Mouse (Mus musculus): ENCODE measurements around the gene Cntnap2. TPM values are rescaled to one million over a fixed set of nuclear protein-coding genes. Genes with fewer than 3 reads are reported as not detected.
A peak's percentile ranks its signal among the peaks of the same experiment; 100 is the strongest.
"Not testable (repeated sequence)": the region's sequence is repeated elsewhere in the genome, so short reads cannot be mapped to it uniquely, and the experiment has no call there.

Cntnap2 gene
- polyA plus RNA-seq, 1 experiment from 2014 or later, result 0.79 TPM

GRCm38 (mm10) chr6:47134063-47134462, 2074.9 kb downstream of the Cntnap2 start:
- not testable (repeated sequence) for H3K9me3 ChIP-seq (replicated peaks; ENCODE audit: control insufficient read depth, low read length); H3K27ac ChIP-seq (ENCODE audit: low read depth, low read length); H3K36me3 ChIP-seq (ENCODE audit: control insufficient read depth, insufficient read depth, low read length); H3K9ac ChIP-seq (ENCODE audit: low read depth, low read length); ATAC-seq (replicated peaks; ENCODE audit: insufficient number of reproducible peaks, low FRiP score, low TSS enrichment); H3K27me3 ChIP-seq (ENCODE audit: control insufficient read depth, insufficient read depth, low read length); H3K4me3 ChIP-seq (ENCODE audit: low read depth, low read length); H3K4me2 ChIP-seq; H3K4me1 ChIP-seq (ENCODE audit: control insufficient read depth, insufficient read depth, low read length)
- WGBS (ENCODE audit: insufficient replicate concordance), result no CpG with 5 or more reads among the region's 1 CpGs

- no CpG with 5 or more reads among the region's 1 CpGs for WGBS (ENCODE audit: insufficient replicate concordance)
- not testable (repeated sequence) for H3K4me3 ChIP-seq (ENCODE audit: low read depth, low read length); H3K4me1 ChIP-seq (ENCODE audit: control insufficient read depth, insufficient read depth, low read length); H3K9ac ChIP-seq (ENCODE audit: low read depth, low read length); H3K27me3 ChIP-seq (ENCODE audit: control insufficient read depth, insufficient read depth, low read length); H3K4me2 ChIP-seq; H3K36me3 ChIP-seq (ENCODE audit: control insufficient read depth, insufficient read depth, low read length); H3K27ac ChIP-seq (ENCODE audit: low read depth, low read length); ATAC-seq (replicated peaks; ENCODE audit: insufficient number of reproducible peaks, low FRiP score, low TSS enrichment); H3K9me3 ChIP-seq (replicated peaks; ENCODE audit: control insufficient read depth, low read length)
Observed at GRCm38 (mm10) chr6:47153018-47153417, 2093.9 kb downstream of the Cntnap2 start.

- not testable (repeated sequence) for ATAC-seq (replicated peaks; ENCODE audit: insufficient number of reproducible peaks, low FRiP score, low TSS enrichment); H3K27ac ChIP-seq (ENCODE audit: low read depth, low read length); H3K9ac ChIP-seq (ENCODE audit: low read depth, low read length); H3K27me3 ChIP-seq (ENCODE audit: control insufficient read depth, insufficient read depth, low read length); H3K36me3 ChIP-seq (ENCODE audit: control insufficient read depth, insufficient read depth, low read length); H3K4me3 ChIP-seq (ENCODE audit: low read depth, low read length); H3K4me1 ChIP-seq (ENCODE audit: control insufficient read depth, insufficient read depth, low read length); H3K4me2 ChIP-seq; H3K9me3 ChIP-seq (replicated peaks; ENCODE audit: control insufficient read depth, low read length)
- WGBS (ENCODE audit: insufficient replicate concordance), result 53% methylated on average over 8 of the region's 8 CpGs
Observed at GRCm38 (mm10) chr6:47174580-47175294, 2115.6 kb downstream of the Cntnap2 start.

GRCm38 (mm10) chr6:47175356-47176156, 2116.4 kb downstream of the Cntnap2 start:
- 26% methylated on average over 10 of the region's 10 CpGs for WGBS (ENCODE audit: insufficient replicate concordance)
- H3K4me2 ChIP-seq, result peak overlapping the region; percentile 38
- not testable (repeated sequence) for H3K4me3 ChIP-seq (ENCODE audit: low read depth, low read length); H3K27ac ChIP-seq (ENCODE audit: low read depth, low read length); H3K4me1 ChIP-seq (ENCODE audit: control insufficient read depth, insufficient read depth, low read length); H3K9ac ChIP-seq (ENCODE audit: low read depth, low read length); H3K9me3 ChIP-seq (replicated peaks; ENCODE audit: control insufficient read depth, low read length); H3K36me3 ChIP-seq (ENCODE audit: control insufficient read depth, insufficient read depth, low read length); ATAC-seq (replicated peaks; ENCODE audit: insufficient number of reproducible peaks, low FRiP score, low TSS enrichment); H3K27me3 ChIP-seq (ENCODE audit: control insufficient read depth, insufficient read depth, low read length)

- not testable (repeated sequence) for H3K27me3 ChIP-seq (ENCODE audit: control insufficient read depth, insufficient read depth, low read length); H3K9ac ChIP-seq (ENCODE audit: low read depth, low read length); H3K4me3 ChIP-seq (ENCODE audit: low read depth, low read length); H3K4me2 ChIP-seq; H3K27ac ChIP-seq (ENCODE audit: low read depth, low read length); H3K36me3 ChIP-seq (ENCODE audit: control insufficient read depth, insufficient read depth, low read length); H3K4me1 ChIP-seq (ENCODE audit: control insufficient read depth, insufficient read depth, low read length); H3K9me3 ChIP-seq (replicated peaks; ENCODE audit: control insufficient read depth, low read length); ATAC-seq (replicated peaks; ENCODE audit: insufficient number of reproducible peaks, low FRiP score, low TSS enrichment)
- WGBS (ENCODE audit: insufficient replicate concordance), result 58% methylated on average over 3 of the region's 3 CpGs
Observed at GRCm38 (mm10) chr6:47176157-47176555, 2117.0 kb downstream of the Cntnap2 start.

GRCm38 (mm10) chr6:47181372-47181771, 2122.2 kb downstream of the Cntnap2 start:
- H3K9ac ChIP-seq (ENCODE audit: low read depth, low read length); H3K36me3 ChIP-seq (ENCODE audit: control insufficient read depth, insufficient read depth, low read length); ATAC-seq (replicated peaks; ENCODE audit: insufficient number of reproducible peaks, low FRiP score, low TSS enrichment); H3K27ac ChIP-seq (ENCODE audit: low read depth, low read length); H3K9me3 ChIP-seq (replicated peaks; ENCODE audit: control insufficient read depth, low read length); H3K4me2 ChIP-seq; H3K4me1 ChIP-seq (ENCODE audit: control insufficient read depth, insufficient read depth, low read length); H3K27me3 ChIP-seq (ENCODE audit: control insufficient read depth, insufficient read depth, low read length); H3K4me3 ChIP-seq (ENCODE audit: low read depth, low read length): not testable (repeated sequence)
- WGBS (ENCODE audit: insufficient replicate concordance), result 69% methylated on average over 5 of the region's 5 CpGs

GRCm38 (mm10) chr6:47182252-47182651, 2123.1 kb downstream of the Cntnap2 start:
- no peaks in the 10 kb centered on the region for H3K27me3 ChIP-seq (ENCODE audit: control insufficient read depth, insufficient read depth, low read length)
- H3K4me2 ChIP-seq, result no peak overlapping the region
- no peak overlapping the region for H3K4me3 ChIP-seq (ENCODE audit: low read depth, low read length)
- 70% methylated on average over 2 of the region's 2 CpGs for WGBS (ENCODE audit: insufficient replicate concordance)
- no peaks in the 10 kb centered on the region for H3K36me3 ChIP-seq (ENCODE audit: control insufficient read depth, insufficient read depth, low read length)
- ATAC-seq (replicated peaks; ENCODE audit: insufficient number of reproducible peaks, low FRiP score, low TSS enrichment), result no peak
- no peak overlapping the region for H3K27ac ChIP-seq (ENCODE audit: low read depth, low read length)
- H3K9ac ChIP-seq (ENCODE audit: low read depth, low read length), result no peak overlapping the region
- H3K9me3 ChIP-seq (replicated peaks; ENCODE audit: control insufficient read depth, low read length), result no peaks in the 10 kb centered on the region
- H3K4me1 ChIP-seq (ENCODE audit: control insufficient read depth, insufficient read depth, low read length), result no peaks in the 10 kb centered on the region

- Histone ChIP-seq H3K4me2 (no peak overlapping the region), H3K36me3 (ENCODE audit: control insufficient read depth, insufficient read depth, low read length) (no peaks in the 10 kb centered on the region), H3K27ac (ENCODE audit: low read depth, low read length) (no peak overlapping the region), H3K4me1 (ENCODE audit: control insufficient read depth, insufficient read depth, low read length) (no peaks in the 10 kb centered on the region), H3K4me3 (ENCODE audit: low read depth, low read length) (no peak overlapping the region), H3K27me3 (ENCODE audit: control insufficient read depth, insufficient read depth, low read length) (no peaks in the 10 kb centered on the region), H3K9ac (ENCODE audit: low read depth, low read length) (no peak overlapping the region), H3K9me3 (replicated peaks; ENCODE audit: control insufficient read depth, low read length) (no peaks in the 10 kb centered on the region)
- WGBS (ENCODE audit: insufficient replicate concordance), result 54% methylated on average over 1 of the region's 1 CpGs
- ATAC-seq (replicated peaks; ENCODE audit: insufficient number of reproducible peaks, low FRiP score, low TSS enrichment), result no peak
Observed at GRCm38 (mm10) chr6:47182756-47183155, 2123.6 kb downstream of the Cntnap2 start.

GRCm38 (mm10) chr6:47183850-47184249, 2124.7 kb downstream of the Cntnap2 start:
- H3K36me3 ChIP-seq (ENCODE audit: control insufficient read depth, insufficient read depth, low read length); H3K9me3 ChIP-seq (replicated peaks; ENCODE audit: control insufficient read depth, low read length); H3K4me3 ChIP-seq (ENCODE audit: low read depth, low read length); H3K4me1 ChIP-seq (ENCODE audit: control insufficient read depth, insufficient read depth, low read length); H3K27me3 ChIP-seq (ENCODE audit: control insufficient read depth, insufficient read depth, low read length); H3K9ac ChIP-seq (ENCODE audit: low read depth, low read length); H3K27ac ChIP-seq (ENCODE audit: low read depth, low read length); H3K4me2 ChIP-seq; ATAC-seq (replicated peaks; ENCODE audit: insufficient number of reproducible peaks, low FRiP score, low TSS enrichment): not testable (repeated sequence)

Measured in heart, embryonic 11.5 days (tissue).